Mouse (Mus musculus) embryo, embryonic 10.5 days (tissue): ENCODE results near the gene Nbea.
A peak's percentile ranks its signal among the peaks of the same experiment; 100 is the strongest.

ENCODE experiments used
- DNase-seq: peaks from one replicate; pipeline ENCODE4 v3.0.0-alpha.2; 2015; ENCODE audit warnings: low spot score

Gene Nbea

GRCm38 (mm10) chr3:55828481-55829256 lies 354.8 kb downstream of the Nbea start:
- DNase-seq, result peak; percentile 46

GRCm38 (mm10) chr3:55824864-55825263 lies 358.6 kb downstream of the Nbea start:
- no peak for DNase-seq

GRCm38 (mm10) chr3:55819598-55819997 lies 363.9 kb downstream of the Nbea start:
- DNase-seq, result no peak

GRCm38 (mm10) chr3:55818082-55818481 lies 365.4 kb downstream of the Nbea start:
- no peak for DNase-seq

GRCm38 (mm10) chr3:55816638-55817375 lies 366.7 kb downstream of the Nbea start:
- no peak for DNase-seq

- no peak for DNase-seq
These were observed 367.4 kb downstream of the Nbea start for GRCm38 (mm10) chr3:55816096-55816495.

- DNase-seq, result no peak
These were observed 368.4 kb downstream of the Nbea start for GRCm38 (mm10) chr3:55814993-55815625.

- no peak for DNase-seq
These were observed 388.7 kb downstream of the Nbea start for GRCm38 (mm10) chr3:55794768-55795167.

GRCm38 (mm10) chr3:55793842-55794575 lies 389.5 kb downstream of the Nbea start:
- no peak for DNase-seq

- no peak for DNase-seq
These were observed 391.2 kb downstream of the Nbea start for GRCm38 (mm10) chr3:55792251-55792650.

- no peak for DNase-seq
These were observed 392.9 kb downstream of the Nbea start for GRCm38 (mm10) chr3:55790609-55791008.

- DNase-seq, result no peak
These were observed 393.6 kb downstream of the Nbea start for GRCm38 (mm10) chr3:55789856-55790255.

- peak; percentile 43 for DNase-seq
These were observed 394.8 kb downstream of the Nbea start for GRCm38 (mm10) chr3:55788621-55789201.

GRCm38 (mm10) chr3:55788214-55788586 lies 395.3 kb downstream of the Nbea start:
- no peak for DNase-seq

GRCm38 (mm10) chr3:55787487-55788213 lies 395.9 kb downstream of the Nbea start:
- peak; percentile 80 for DNase-seq

GRCm38 (mm10) chr3:55786835-55787486 lies 396.5 kb downstream of the Nbea start:
- DNase-seq, result peak; percentile 66

- peak; percentile 28 for DNase-seq
These were observed 397.3 kb downstream of the Nbea start for GRCm38 (mm10) chr3:55785981-55786725.

GRCm38 (mm10) chr3:55785266-55785980 lies 398.1 kb downstream of the Nbea start:
- DNase-seq, result peak; percentile 42

GRCm38 (mm10) chr3:55784101-55784500 lies 399.4 kb downstream of the Nbea start:
- peak; percentile 58 for DNase-seq
